Mouse (Mus musculus) forebrain, embryonic 12.5 days (tissue): ENCODE measurements around the gene Rnf144a. TPM values are rescaled to one million over a fixed set of nuclear protein-coding genes. Genes with fewer than 3 reads are reported as not detected.

Source experiments
- ATAC-seq: fragments of 200-750 bp; cut with Nextera tagmentation; 2 replicates; pipeline ENCODE4 v1.8.0; 2017; ENCODE audit warnings: moderate TSS enrichment; ENCODE audit not compliant: low FRiP score
- H3K27ac ChIP-seq: fragments of 300-500 bp; sonication (generic); 2 replicates; pipeline ENCODE4 v1.5.1; 2016; ENCODE audit warnings: mild to moderate bottlenecking
- H3K27me3 ChIP-seq: fragments of 300-500 bp; sonication (generic); 2 replicates; pipeline ENCODE4 v1.6.1; 2016; ENCODE audit warnings: mild to moderate bottlenecking
- H3K36me3 ChIP-seq: fragments of 300-500 bp; sonication (generic); replicated peaks from 2 replicates; pipeline ENCODE4 v1.6.1; 2016; ENCODE audit warnings: mild to moderate bottlenecking
- H3K4me1 ChIP-seq: fragments of 300-500 bp; sonication (generic); 2 replicates; pipeline ENCODE4 v1.6.1; 2016
- H3K4me2 ChIP-seq: fragments of 300-500 bp; sonication (generic); 2 replicates; pipeline ENCODE4 v1.6.1; 2016; ENCODE audit warnings: mild to moderate bottlenecking, moderate library complexity
- H3K4me3 ChIP-seq: fragments of 300-500 bp; sonication (generic); replicated peaks from 2 replicates; pipeline ENCODE4 v1.5.1; 2016; ENCODE audit warnings: mild to moderate bottlenecking
- H3K9ac ChIP-seq: fragments of 300-500 bp; sonication (generic); 2 replicates; pipeline ENCODE4 v1.6.1; 2016; ENCODE audit warnings: mild to moderate bottlenecking
- H3K9me3 ChIP-seq: fragments of 300-500 bp; sonication (generic); 2 replicates; pipeline ENCODE4 v1.6.1; 2016
- WGBS: fragments of 180-500 bp; shearing (Covaris S2); methylation state at CpG from one replicate; pipeline ENCODE4 v1.1.7; 2016; 5-methylcytosine and 5-hydroxymethylcytosine counted together
- polyA plus RNA-seq: library from polyadenylated mRNA; unstranded; fragments of >200 nt; fragmentation: Nextera tagmentation; extraction: Ambion mirVana; gene quantifications from 2 replicates; pipeline ENCODE4 v1.2.1, GENCODE M21; 2016

The Rnf144a gene
- polyA plus RNA-seq, 1 experiment from 2014 or later, result 50.7 TPM

DNA sequence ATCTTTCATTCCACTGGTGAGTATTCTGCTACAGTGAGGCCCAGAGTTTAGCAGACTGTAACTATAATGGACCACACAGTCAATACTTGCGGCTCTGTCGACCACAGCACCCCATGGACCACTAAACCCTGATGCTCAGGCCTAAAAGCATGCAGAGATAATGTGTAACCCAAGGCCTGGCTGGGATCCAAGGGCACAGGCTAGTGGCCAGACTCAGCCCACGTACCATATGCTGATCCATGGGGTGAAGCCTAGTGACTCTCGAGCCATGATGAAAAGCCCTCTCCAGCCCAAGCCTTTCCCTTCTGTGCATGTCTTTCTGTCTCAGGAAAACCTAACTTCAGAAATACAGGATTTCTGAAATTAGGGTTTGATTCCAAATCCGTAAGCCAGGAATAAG is 50.2 kb downstream of the Rnf144a start:
- Histone ChIP-seq H3K4me2 (no peak overlapping the region), H3K9me3 (no peaks in the 10 kb centered on the region)
- WGBS, result 94% methylated on average over 5 of the region's 5 CpGs

DNA sequence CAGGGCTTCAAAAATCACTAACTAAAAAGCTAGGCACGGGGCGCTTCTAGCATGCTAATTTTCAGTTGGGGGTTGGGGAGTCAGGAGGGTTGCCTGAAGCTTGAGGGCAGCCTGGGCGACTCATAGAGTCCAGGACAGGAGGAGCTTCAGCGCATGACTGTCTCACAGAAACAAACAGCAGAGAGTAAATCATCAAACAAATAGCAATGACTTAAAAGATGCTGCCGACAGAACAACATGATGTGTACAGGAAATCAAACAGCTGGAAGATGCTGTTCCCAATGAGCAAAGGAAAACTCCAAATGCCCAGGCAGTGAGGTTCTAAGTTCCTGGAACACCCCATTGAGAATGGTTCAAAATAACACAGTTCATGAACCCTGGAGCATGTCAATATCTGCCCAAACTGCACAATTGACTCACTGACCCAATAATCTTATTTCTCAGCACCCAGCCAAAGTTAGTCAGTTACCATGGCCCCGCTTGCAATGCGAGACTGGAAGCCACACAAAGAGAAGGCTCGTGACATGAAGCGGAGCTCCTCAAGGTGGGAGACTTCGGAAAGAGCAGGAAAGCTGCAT is 54.0 kb downstream of the Rnf144a start:
- peaks cover 10% of the 10 kb centered on the region for H3K4me1 ChIP-seq
- peaks cover 10% of the 10 kb centered on the region; the same call in 1 of the 2 replicates for H3K36me3 ChIP-seq
- WGBS, result 63% methylated on average over 10 of the region's 10 CpGs
- H3K9me3 ChIP-seq, result no peaks in the 10 kb centered on the region
- no peaks in the 10 kb centered on the region for H3K27me3 ChIP-seq
- ATAC-seq, result no peak
- H3K27ac ChIP-seq, result no peak overlapping the region
- H3K4me2 ChIP-seq, result no peak overlapping the region
- H3K9ac ChIP-seq, result no peak overlapping the region
- no peak overlapping the region for H3K4me3 ChIP-seq

More for the DNA sequence above, 50.2 kb downstream of the Rnf144a start:
- Histone ChIP-seq H3K27ac (no peak overlapping the region), H3K4me1 (peaks cover 10% of the 10 kb centered on the region), H3K9ac (no peak overlapping the region), H3K4me3 (no peak overlapping the region), H3K36me3 (0 out of 2 replicates have a peak, but pooled peaks cover 5% of the 10 kb centered on the region), H3K27me3 (no peaks in the 10 kb centered on the region)
- no peak for ATAC-seq

DNA sequence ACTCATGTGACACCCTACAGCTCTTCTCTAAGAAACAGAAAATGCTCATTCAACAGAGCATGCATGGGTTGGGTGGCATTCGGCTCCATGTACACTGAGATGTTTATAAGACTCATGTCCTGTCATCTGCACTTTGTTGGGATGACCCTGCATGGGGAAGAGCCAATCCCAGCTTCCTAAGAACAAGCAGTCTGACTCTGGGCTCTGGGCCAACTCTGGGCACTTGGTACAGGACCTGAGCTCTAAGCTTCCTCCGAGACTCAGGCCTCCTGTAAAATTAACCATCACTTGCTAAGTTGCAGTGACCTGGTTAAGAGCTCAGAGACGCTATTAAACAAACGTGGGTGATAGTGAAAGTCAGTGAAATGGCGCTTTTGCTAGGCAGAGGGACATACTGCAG is 55.2 kb downstream of the Rnf144a start:
- H3K4me1 ChIP-seq, result peaks cover 10% of the 10 kb centered on the region
- 94% methylated on average over 5 of the region's 5 CpGs for WGBS
- H3K9ac ChIP-seq, result no peak overlapping the region
- H3K27ac ChIP-seq, result no peak overlapping the region
- H3K4me3 ChIP-seq, result no peak overlapping the region
- H3K36me3 ChIP-seq, result peaks cover 10% of the 10 kb centered on the region; the same call in 1 of the 2 replicates
- H3K27me3 ChIP-seq, result no peaks in the 10 kb centered on the region
- no peaks in the 10 kb centered on the region for H3K9me3 ChIP-seq
- ATAC-seq, result no peak
- no peak overlapping the region for H3K4me2 ChIP-seq

DNA sequence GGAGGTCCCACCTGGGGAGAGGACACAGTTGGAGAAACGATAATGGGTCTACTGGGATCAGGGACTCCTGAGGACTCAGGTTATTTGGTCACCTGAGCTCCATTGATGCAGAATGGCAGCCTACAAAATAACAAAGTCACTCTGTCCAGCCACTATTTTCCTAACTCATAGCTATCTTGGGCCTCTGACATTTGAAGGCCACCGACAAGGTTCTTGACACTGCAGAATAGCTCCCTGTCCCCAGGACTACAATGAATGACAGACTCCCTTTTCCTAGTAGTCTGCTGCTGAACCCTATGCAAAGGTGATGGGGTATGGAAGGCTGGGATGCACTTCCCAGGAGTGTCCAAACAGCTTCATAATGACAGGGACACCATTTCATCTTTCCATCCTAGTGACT is 55.8 kb downstream of the Rnf144a start:
- Histone ChIP-seq H3K4me2 (no peak overlapping the region), H3K9me3 (no peaks in the 10 kb centered on the region), H3K4me3 (no peak overlapping the region), H3K4me1 (peaks cover 10% of the 10 kb centered on the region), H3K36me3 (peaks cover 10% of the 10 kb centered on the region; the same call in 1 of the 2 replicates), H3K9ac (no peak overlapping the region), H3K27ac (no peak overlapping the region), H3K27me3 (no peaks in the 10 kb centered on the region)
- ATAC-seq, result no peak
- 94% methylated on average over 2 of the region's 2 CpGs for WGBS

DNA sequence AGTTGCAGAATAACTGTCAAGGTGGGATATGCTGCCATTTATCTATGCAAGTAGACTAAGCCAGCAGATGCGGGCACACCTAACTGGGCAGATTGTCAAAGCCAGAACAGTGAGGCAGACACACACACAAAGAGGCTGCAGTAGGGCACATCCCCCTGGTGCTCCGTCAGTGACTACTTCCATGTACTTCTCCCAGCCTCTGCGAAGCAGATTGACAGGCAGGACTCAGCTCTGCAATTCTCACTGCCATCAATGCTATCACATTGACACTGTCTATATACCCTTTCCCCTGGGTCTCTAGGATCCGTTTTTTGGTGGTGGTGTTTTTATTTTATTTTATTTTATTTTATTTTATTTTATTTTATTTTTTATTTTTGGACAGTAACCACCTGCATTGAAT is 57.8 kb downstream of the Rnf144a start:
- no peak overlapping the region for H3K27ac ChIP-seq
- no peaks in the 10 kb centered on the region for H3K9me3 ChIP-seq
- H3K4me2 ChIP-seq, result no peak overlapping the region
- H3K4me1 ChIP-seq, result peaks cover 10% of the 10 kb centered on the region
- H3K4me3 ChIP-seq, result no peak overlapping the region
- 79% methylated on average over 4 of the region's 4 CpGs for WGBS
- H3K27me3 ChIP-seq, result no peaks in the 10 kb centered on the region
- no peak overlapping the region for H3K9ac ChIP-seq
- no peak for ATAC-seq
- peaks cover 9% of the 10 kb centered on the region for H3K36me3 ChIP-seq

DNA sequence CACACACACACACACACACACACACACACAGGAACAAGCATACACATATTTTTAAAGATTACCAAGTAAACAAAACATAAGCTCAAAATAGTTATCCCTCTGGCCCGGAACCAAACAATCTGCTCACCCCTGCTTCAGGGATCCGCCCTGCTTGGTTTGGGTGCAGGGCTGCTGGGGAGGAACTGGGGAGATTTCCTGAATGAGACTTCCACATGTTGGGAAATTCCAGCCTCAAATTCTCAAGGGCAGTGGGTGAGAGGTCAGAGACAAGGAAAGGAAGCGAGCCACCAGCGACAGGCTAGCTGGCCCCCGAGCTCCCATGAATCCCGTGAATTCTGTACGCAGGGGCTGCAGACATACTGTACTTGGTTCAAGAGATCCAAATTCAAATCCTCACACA is 58.9 kb downstream of the Rnf144a start:
- Histone ChIP-seq H3K4me2 (no peak overlapping the region), H3K9ac (no peak overlapping the region), H3K9me3 (no peaks in the 10 kb centered on the region), H3K36me3 (peaks cover 9% of the 10 kb centered on the region), H3K4me1 (peaks cover 14% of the 10 kb centered on the region), H3K4me3 (no peak overlapping the region), H3K27me3 (no peaks in the 10 kb centered on the region), H3K27ac (no peak overlapping the region)
- ATAC-seq, result no peak
- WGBS, result 90% methylated on average over 7 of the region's 7 CpGs

DNA sequence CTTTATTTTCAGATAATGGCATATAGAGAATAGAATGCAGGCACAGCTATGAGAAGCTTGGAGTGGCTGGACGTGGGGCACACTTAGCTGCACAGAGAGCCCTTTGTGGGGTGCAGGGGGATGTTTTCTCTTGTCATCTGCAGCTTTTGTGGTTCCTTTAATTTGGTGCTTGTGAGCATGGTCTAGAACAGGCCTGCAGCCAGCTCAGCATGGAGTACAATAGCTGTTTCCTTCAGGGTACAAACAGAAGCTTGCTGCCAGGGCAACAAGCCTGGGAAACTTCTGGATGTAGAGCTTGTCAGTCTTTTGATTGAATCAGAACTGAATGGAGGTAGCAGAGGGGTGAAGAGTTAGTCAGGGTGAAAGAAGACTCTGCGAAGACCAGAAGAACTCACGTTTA is 63.7 kb downstream of the Rnf144a start:
- Histone ChIP-seq H3K36me3 (peaks cover 4% of the 10 kb centered on the region; the same call in 1 of the 2 replicates), H3K27ac (no peak overlapping the region), H3K4me1 (peaks cover 9% of the 10 kb centered on the region), H3K9ac (no peak overlapping the region), H3K27me3 (no peaks in the 10 kb centered on the region), H3K4me3 (no peak overlapping the region), H3K4me2 (no peak overlapping the region), H3K9me3 (no peaks in the 10 kb centered on the region)
- ATAC-seq, result no peak
- 40% methylated on average over 3 of the region's 3 CpGs for WGBS

DNA sequence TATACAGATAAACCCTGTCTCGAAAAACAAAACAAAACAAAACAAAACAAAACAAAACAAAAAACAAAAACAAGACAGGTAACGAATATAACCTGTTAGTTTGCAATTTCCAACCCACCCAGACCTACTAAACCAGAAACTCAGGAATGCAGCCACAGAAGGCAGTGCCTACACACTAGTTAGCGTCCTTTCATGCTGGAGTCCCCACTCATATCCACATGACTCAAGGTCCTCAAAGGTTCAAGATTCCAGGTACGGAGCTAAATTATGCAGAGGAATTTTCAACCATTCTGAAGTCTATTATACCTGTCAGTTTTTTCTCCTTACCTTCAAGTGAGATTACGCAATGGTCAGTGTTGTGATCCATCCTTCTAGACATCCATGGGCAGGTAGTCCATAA is 70.6 kb downstream of the Rnf144a start:
- no peak for ATAC-seq
- no peak overlapping the region for H3K27ac ChIP-seq
- 92% methylated on average over 5 of the region's 5 CpGs for WGBS
- 0 out of 2 replicates have a peak, but pooled peaks cover 10% of the 10 kb centered on the region for H3K4me1 ChIP-seq
- 0 out of 2 replicates have a peak, but pooled peaks cover under 1% of the 10 kb centered on the region for H3K36me3 ChIP-seq
- H3K4me2 ChIP-seq, result no peak overlapping the region
- H3K9me3 ChIP-seq, result no peaks in the 10 kb centered on the region
- H3K27me3 ChIP-seq, result no peaks in the 10 kb centered on the region
- no peak overlapping the region for H3K4me3 ChIP-seq
- no peak overlapping the region for H3K9ac ChIP-seq

DNA sequence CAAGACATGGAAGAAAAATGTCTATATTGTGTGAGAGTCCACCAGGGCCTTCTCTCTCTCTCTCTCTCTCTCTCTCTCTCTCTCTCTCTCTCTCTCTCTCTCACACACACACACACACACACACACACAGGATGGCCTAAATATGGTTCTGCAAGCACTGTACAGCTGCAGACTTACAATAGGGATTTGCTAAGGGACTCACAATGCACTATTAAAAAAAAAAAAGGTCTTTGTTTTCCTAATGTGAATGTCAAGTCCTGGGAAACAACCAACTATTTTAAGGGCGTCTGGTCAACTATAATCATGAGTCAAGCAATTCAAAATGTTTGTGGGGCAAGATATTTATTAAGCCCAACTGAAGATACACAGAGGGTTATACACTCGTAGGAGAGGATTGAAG is 71.9 kb downstream of the Rnf144a start:
- ATAC-seq, result no peak
- WGBS, result 53% methylated on average over 2 of the region's 2 CpGs

DNA sequence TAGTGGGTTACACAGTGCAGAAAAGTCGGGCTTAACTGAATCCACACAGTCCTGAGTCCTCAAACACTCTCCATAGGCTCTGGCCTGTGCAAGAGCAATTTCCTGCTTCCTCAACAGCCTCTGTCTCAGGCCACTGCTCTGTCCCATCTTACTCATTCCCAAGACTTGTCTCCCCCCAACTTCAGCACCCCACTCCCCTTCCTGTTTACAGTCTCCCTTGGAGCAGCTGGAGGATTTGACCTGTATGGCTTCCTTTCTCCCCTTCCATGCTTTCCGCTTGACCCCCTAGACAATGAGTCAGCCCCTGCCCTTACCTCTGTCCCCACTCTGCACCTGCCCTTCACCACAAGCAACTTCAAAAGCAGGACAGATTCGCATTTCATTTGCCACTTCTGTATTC is 72.4 kb downstream of the Rnf144a start:
- Histone ChIP-seq H3K4me1 (0 out of 2 replicates have a peak, but pooled peaks cover 10% of the 10 kb centered on the region), H3K9me3 (no peaks in the 10 kb centered on the region), H3K27me3 (no peaks in the 10 kb centered on the region), H3K9ac (no peak overlapping the region), H3K36me3 (peaks cover 16% of the 10 kb centered on the region), H3K4me2 (no peak overlapping the region), H3K4me3 (no peak overlapping the region), H3K27ac (no peak overlapping the region)
- ATAC-seq, result no peak
- WGBS, result 93% methylated on average over 3 of the region's 3 CpGs

More for the DNA sequence above, 71.9 kb downstream of the Rnf144a start:
- no peaks in the 10 kb centered on the region for H3K9me3 ChIP-seq
- H3K27me3 ChIP-seq, result no peaks in the 10 kb centered on the region
- no peak overlapping the region for H3K4me3 ChIP-seq
- no peak overlapping the region for H3K27ac ChIP-seq
- no peak overlapping the region for H3K9ac ChIP-seq
- no peak overlapping the region for H3K4me2 ChIP-seq
- H3K4me1 ChIP-seq, result 0 out of 2 replicates have a peak, but pooled peaks cover 10% of the 10 kb centered on the region
- H3K36me3 ChIP-seq, result peaks cover 12% of the 10 kb centered on the region

DNA sequence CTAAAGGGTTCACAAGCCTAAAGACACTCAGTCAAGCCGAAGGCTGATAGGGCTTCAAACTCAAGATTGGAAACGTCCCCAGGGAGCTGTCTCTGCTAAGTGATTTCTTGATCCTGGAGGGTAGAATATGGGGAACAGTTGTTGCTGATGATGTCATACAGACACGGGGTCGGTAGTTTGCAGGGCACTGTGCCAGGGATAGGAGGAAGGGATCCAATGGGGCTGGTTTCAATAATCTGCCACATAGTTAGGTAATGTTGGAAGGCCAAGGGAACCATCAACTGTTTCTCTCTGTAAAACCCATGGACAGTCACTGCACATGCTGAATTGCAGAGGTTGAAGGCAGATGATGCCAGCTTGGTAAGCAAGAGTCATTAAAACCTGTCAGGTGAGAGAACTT is 73.0 kb downstream of the Rnf144a start:
- 84% methylated on average over 4 of the region's 4 CpGs for WGBS
- ATAC-seq, result no peak
- no peaks in the 10 kb centered on the region for H3K9me3 ChIP-seq
- no peak overlapping the region for H3K9ac ChIP-seq
- no peak overlapping the region for H3K4me3 ChIP-seq
- H3K27ac ChIP-seq, result no peak overlapping the region
- H3K27me3 ChIP-seq, result no peaks in the 10 kb centered on the region
- H3K4me1 ChIP-seq, result 0 out of 2 replicates have a peak, but pooled peaks cover 10% of the 10 kb centered on the region
- peaks cover 22% of the 10 kb centered on the region for H3K36me3 ChIP-seq
- no peak overlapping the region for H3K4me2 ChIP-seq

DNA sequence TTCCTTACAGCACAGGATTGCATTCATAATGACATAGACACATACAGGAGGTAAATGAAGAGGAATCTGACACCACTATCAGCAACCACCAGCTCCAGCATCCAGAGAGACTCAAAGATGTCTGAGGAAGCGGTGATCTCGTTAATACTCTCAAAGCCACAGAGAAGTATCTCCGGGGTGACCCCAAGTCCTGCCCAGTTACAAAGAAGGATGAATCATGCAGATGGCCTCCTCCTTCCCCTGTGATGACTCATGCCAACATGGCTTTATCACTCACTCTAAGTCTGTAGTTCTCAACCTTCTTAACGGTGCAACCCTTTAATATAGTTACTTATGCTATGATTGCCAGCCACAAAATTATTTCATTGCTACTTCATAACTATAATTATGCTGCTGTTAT is 74.4 kb downstream of the Rnf144a start:
- no peak overlapping the region for H3K9ac ChIP-seq
- H3K27me3 ChIP-seq, result no peaks in the 10 kb centered on the region
- H3K27ac ChIP-seq, result no peak overlapping the region
- no peaks in the 10 kb centered on the region for H3K9me3 ChIP-seq
- 92% methylated on average over 4 of the region's 4 CpGs for WGBS
- peaks cover 30% of the 10 kb centered on the region for H3K36me3 ChIP-seq
- H3K4me1 ChIP-seq, result 0 out of 2 replicates have a peak, but pooled peaks cover 6% of the 10 kb centered on the region
- no peak overlapping the region for H3K4me3 ChIP-seq
- no peak overlapping the region for H3K4me2 ChIP-seq
- no peak for ATAC-seq

DNA sequence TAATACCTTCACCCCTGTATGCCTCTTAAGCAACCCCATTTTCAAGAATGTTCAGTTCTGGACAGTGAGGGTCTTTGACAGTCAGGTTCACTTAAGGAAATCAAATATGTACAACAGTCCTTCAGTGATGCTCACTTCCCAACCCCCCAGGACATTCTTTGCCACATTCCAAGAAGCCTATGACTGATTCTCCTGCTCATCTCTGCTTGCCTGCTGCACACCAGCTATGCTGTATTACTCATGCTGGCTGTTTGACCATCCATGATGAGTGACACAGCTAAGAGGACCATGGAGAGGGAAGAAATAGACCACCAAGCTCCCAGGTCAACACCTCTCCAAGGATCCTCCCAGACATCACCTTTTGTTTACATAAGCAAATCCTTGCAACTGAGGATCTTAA is 75.2 kb downstream of the Rnf144a start:
- ATAC-seq, result no peak
- H3K4me1 ChIP-seq, result 0 out of 2 replicates have a peak, but pooled peaks cover 6% of the 10 kb centered on the region
- H3K9me3 ChIP-seq, result no peaks in the 10 kb centered on the region
- H3K27ac ChIP-seq, result no peak overlapping the region
- H3K4me3 ChIP-seq, result no peak overlapping the region
- H3K4me2 ChIP-seq, result no peak overlapping the region
- H3K9ac ChIP-seq, result no peak overlapping the region
- no peaks in the 10 kb centered on the region for H3K27me3 ChIP-seq
- peaks cover 30% of the 10 kb centered on the region for H3K36me3 ChIP-seq
